Mouse (Mus musculus): ENCODE measurements around the gene Ptpn5. TPM values are rescaled to one million over a fixed set of nuclear protein-coding genes. Genes with fewer than 3 reads are reported as not detected.
A peak's percentile ranks its signal among the peaks of the same experiment; 100 is the strongest.

Ptpn5 gene
- polyA plus RNA-seq (2012; fragmentation: generic; extraction: Trizol), result 0.49 TPM

GRCm38 (mm10) chr7:47133331-47133730, at the start of gene Ptpn5:
TSS of gene Ptpn5 (minus strand) at chr7:47133684.
- no peak for TF ChIP-seq TCF3 (IDR thresholded peaks at IDR 0.05; ENCODE audit: insufficient read length, low read depth)
- TF ChIP-seq USF1 (IDR thresholded peaks at IDR 0.05; ENCODE audit: low read depth), result no peak
- no peak for TF ChIP-seq E2F4 (IDR thresholded peaks at IDR 0.05; ENCODE audit: insufficient read depth)
- TF ChIP-seq TCF12 (IDR thresholded peaks at IDR 0.05; ENCODE audit: insufficient read depth, poor library complexity, severe bottlenecking), result no peak
- no peak for TF ChIP-seq MYOG (IDR thresholded peaks at IDR 0.05; ENCODE audit: control insufficient read depth in 1 of 3, insufficient read depth in 1 of 3, insufficient read length in 2 of 3, low read depth in 2 of 3)
- TF ChIP-seq MAX (IDR thresholded peaks at IDR 0.05; ENCODE audit: low read depth), result no peak
- Histone ChIP-seq H3K4me3 (no peak within 1 kb of the TSS), H3K36me3 (ENCODE audit: control insufficient read depth, insufficient read depth) (no peaks in the 10 kb centered on the region), H3K79me2 (ENCODE audit: control insufficient read depth, insufficient read depth) (no peaks in the 10 kb centered on the region), H3K4me2 (ENCODE audit: low read depth) (peak within 1 kb of the TSS; percentile 69), H3K27me3 (ENCODE audit: control insufficient read depth, insufficient read depth, insufficient read length) (peaks cover 27% of the 10 kb centered on the region), H3ac (ENCODE audit: control insufficient read depth, insufficient read length) (peak within 1 kb of the TSS; percentile 27)

- Histone ChIP-seq H3K4me2 (ENCODE audit: low read depth) (no peak overlapping the region), H3K4me3 (no peak overlapping the region), H3K36me3 (ENCODE audit: control insufficient read depth, insufficient read depth) (no peaks in the 10 kb centered on the region), H3K79me2 (ENCODE audit: control insufficient read depth, insufficient read depth) (no peaks in the 10 kb centered on the region), H3ac (ENCODE audit: control insufficient read depth, insufficient read length) (no peak overlapping the region), H3K27me3 (ENCODE audit: control insufficient read depth, insufficient read depth, insufficient read length) (peaks cover 10% of the 10 kb centered on the region)
- TF ChIP-seq MAX (IDR thresholded peaks at IDR 0.05; ENCODE audit: low read depth), result no peak
- TF ChIP-seq MYOD1 (IDR thresholded peaks at IDR 0.05; ENCODE audit: control insufficient read depth in 1 of 3, insufficient read length in 2 of 3, low read depth in 2 of 3), result no peak
- TF ChIP-seq USF1 (IDR thresholded peaks at IDR 0.05; ENCODE audit: low read depth), result no peak
- no peak for TF ChIP-seq E2F4 (IDR thresholded peaks at IDR 0.05; ENCODE audit: insufficient read depth)
- TF ChIP-seq POLR2AphosphoS2 (IDR thresholded peaks at IDR 0.05; ENCODE audit: insufficient read length, low read depth), result no peak
- no peak for TF ChIP-seq POLR2A (IDR thresholded peaks at IDR 0.05; ENCODE audit: insufficient read length, low read depth)
- TF ChIP-seq TCF12 (IDR thresholded peaks at IDR 0.05; ENCODE audit: insufficient read depth, poor library complexity, severe bottlenecking), result no peak
- TF ChIP-seq REST (IDR thresholded peaks at IDR 0.05; ENCODE audit: insufficient read depth, insufficient read length), result no peak
- TF ChIP-seq SRF (IDR thresholded peaks at IDR 0.05; ENCODE audit: control insufficient read depth, insufficient read length, low read depth), result no peak
Measured at GRCm38 (mm10) chr7:47170814-47171213, 37.3 kb upstream of the Ptpn5 start.

- H3ac ChIP-seq (ENCODE audit: control insufficient read depth, insufficient read length), result no peak overlapping the region
- H3K27me3 ChIP-seq (ENCODE audit: control insufficient read depth, insufficient read depth, insufficient read length), result peaks cover 23% of the 10 kb centered on the region
- TF ChIP-seq MYOG (IDR thresholded peaks at IDR 0.05; ENCODE audit: control insufficient read depth in 1 of 3, insufficient read depth in 1 of 3, insufficient read length in 2 of 3, low read depth in 2 of 3), result no peak
- TF ChIP-seq POLR2A (IDR thresholded peaks at IDR 0.05; ENCODE audit: insufficient read length, low read depth), result no peak
- no peak for TF ChIP-seq POLR2AphosphoS2 (IDR thresholded peaks at IDR 0.05; ENCODE audit: insufficient read length, low read depth)
- no peak for TF ChIP-seq MYOD1 (IDR thresholded peaks at IDR 0.05; ENCODE audit: control insufficient read depth in 1 of 3, insufficient read length in 2 of 3, low read depth in 2 of 3)
- TF ChIP-seq MAX (IDR thresholded peaks at IDR 0.05; ENCODE audit: low read depth), result no peak
- TF ChIP-seq TCF3 (IDR thresholded peaks at IDR 0.05; ENCODE audit: insufficient read length, low read depth), result no peak
- H3K4me2 ChIP-seq (ENCODE audit: low read depth), result no peak overlapping the region
- no peak overlapping the region for H3K4me3 ChIP-seq
- no peaks in the 10 kb centered on the region for H3K36me3 ChIP-seq (ENCODE audit: control insufficient read depth, insufficient read depth)
- no peaks in the 10 kb centered on the region for H3K79me2 ChIP-seq (ENCODE audit: control insufficient read depth, insufficient read depth)
Measured at GRCm38 (mm10) chr7:47165028-47165427, 31.5 kb upstream of the Ptpn5 start.

- no peaks in the 10 kb centered on the region for H3K79me2 ChIP-seq (ENCODE audit: control insufficient read depth, insufficient read depth)
- H3K27me3 ChIP-seq (ENCODE audit: control insufficient read depth, insufficient read depth, insufficient read length), result peaks cover 23% of the 10 kb centered on the region
- no peak overlapping the region for H3K4me2 ChIP-seq (ENCODE audit: low read depth)
- TF ChIP-seq SRF (IDR thresholded peaks at IDR 0.05; ENCODE audit: control insufficient read depth, insufficient read length, low read depth) (no peak), POLR2AphosphoS2 (IDR thresholded peaks at IDR 0.05; ENCODE audit: insufficient read length, low read depth) (no peak), MYOG (IDR thresholded peaks at IDR 0.05; ENCODE audit: control insufficient read depth in 1 of 3, insufficient read depth in 1 of 3, insufficient read length in 2 of 3, low read depth in 2 of 3) (no peak), MAX (IDR thresholded peaks at IDR 0.05; ENCODE audit: low read depth) (no peak), TCF3 (IDR thresholded peaks at IDR 0.05; ENCODE audit: insufficient read length, low read depth) (no peak), REST (IDR thresholded peaks at IDR 0.05; ENCODE audit: insufficient read depth, insufficient read length) (no peak), E2F4 (IDR thresholded peaks at IDR 0.05; ENCODE audit: insufficient read depth) (no peak), CEBPB (IDR thresholded peaks at IDR 0.05; ENCODE audit: insufficient read depth, poor library complexity, severe bottlenecking) (no peak), MYOD1 (IDR thresholded peaks at IDR 0.05; ENCODE audit: control insufficient read depth in 1 of 3, insufficient read length in 2 of 3, low read depth in 2 of 3) (no peak), POLR2A (IDR thresholded peaks at IDR 0.05; ENCODE audit: insufficient read length, low read depth) (no peak), TCF12 (IDR thresholded peaks at IDR 0.05; ENCODE audit: insufficient read depth, poor library complexity, severe bottlenecking) (no peak), USF1 (IDR thresholded peaks at IDR 0.05; ENCODE audit: low read depth) (no peak)
- no peak overlapping the region for H3K4me3 ChIP-seq
- no peak overlapping the region for H3ac ChIP-seq (ENCODE audit: control insufficient read depth, insufficient read length)
- no peaks in the 10 kb centered on the region for H3K36me3 ChIP-seq (ENCODE audit: control insufficient read depth, insufficient read depth)
Measured at GRCm38 (mm10) chr7:47163203-47163602, 29.7 kb upstream of the Ptpn5 start.

GRCm38 (mm10) chr7:47158451-47158850, 25.0 kb upstream of the Ptpn5 start:
- Histone ChIP-seq H3K4me2 (ENCODE audit: low read depth) (no peak overlapping the region), H3K79me2 (ENCODE audit: control insufficient read depth, insufficient read depth) (no peaks in the 10 kb centered on the region), H3ac (ENCODE audit: control insufficient read depth, insufficient read length) (no peak overlapping the region), H3K27me3 (ENCODE audit: control insufficient read depth, insufficient read depth, insufficient read length) (no peaks in the 10 kb centered on the region), H3K4me3 (no peak overlapping the region), H3K36me3 (ENCODE audit: control insufficient read depth, insufficient read depth) (no peaks in the 10 kb centered on the region)
- TF ChIP-seq POLR2A (IDR thresholded peaks at IDR 0.05; ENCODE audit: insufficient read length, low read depth) (no peak), MYOD1 (IDR thresholded peaks at IDR 0.05; ENCODE audit: control insufficient read depth in 1 of 3, insufficient read length in 2 of 3, low read depth in 2 of 3) (no peak), SRF (IDR thresholded peaks at IDR 0.05; ENCODE audit: control insufficient read depth, insufficient read length, low read depth) (no peak), POLR2AphosphoS2 (IDR thresholded peaks at IDR 0.05; ENCODE audit: insufficient read length, low read depth) (no peak), CEBPB (IDR thresholded peaks at IDR 0.05; ENCODE audit: insufficient read depth, poor library complexity, severe bottlenecking) (no peak), TCF3 (IDR thresholded peaks at IDR 0.05; ENCODE audit: insufficient read length, low read depth) (no peak), MAX (IDR thresholded peaks at IDR 0.05; ENCODE audit: low read depth) (no peak), E2F4 (IDR thresholded peaks at IDR 0.05; ENCODE audit: insufficient read depth) (no peak), USF1 (IDR thresholded peaks at IDR 0.05; ENCODE audit: low read depth) (no peak), MYOG (IDR thresholded peaks at IDR 0.05; ENCODE audit: control insufficient read depth in 1 of 3, insufficient read depth in 1 of 3, insufficient read length in 2 of 3, low read depth in 2 of 3) (no peak), REST (IDR thresholded peaks at IDR 0.05; ENCODE audit: insufficient read depth, insufficient read length) (no peak), TCF12 (IDR thresholded peaks at IDR 0.05; ENCODE audit: insufficient read depth, poor library complexity, severe bottlenecking) (no peak)
